Mouse (Mus musculus) cerebellum, adult 2 months (tissue): ENCODE measurements around the gene Gpc1. TPM values are rescaled to one million over a fixed set of nuclear protein-coding genes. Genes with fewer than 3 reads are reported as not detected.

Experiments
- DNase-seq, 2 experiments: peaks; one replicate each; pipeline ENCODE4 v3.0.0; 2021
- H3K27ac ChIP-seq: fragments of 200-500 bp; 2 replicates; pipeline ENCODE4 v1.5.1; 2012; ENCODE audit warnings: low read length, control low read depth, inconsistent platforms; ENCODE audit not compliant: insufficient read depth
- H3K27me3 ChIP-seq: fragments of 200-500 bp; 2 replicates; pipeline ENCODE4 v1.6.1; 2012; ENCODE audit warnings: inconsistent platforms, mild to moderate bottlenecking, low read length, moderate library complexity; ENCODE audit not compliant: control insufficient read depth, insufficient read depth
- H3K4me1 ChIP-seq: fragments of 200-500 bp; 2 replicates; pipeline ENCODE4 v1.6.1; 2011; ENCODE audit warnings: low read length; ENCODE audit not compliant: control insufficient read depth, insufficient read depth
- H3K4me3 ChIP-seq: fragments of 200-500 bp; replicated peaks from 2 replicates; pipeline ENCODE3; 2011; ENCODE audit warnings: mild to moderate bottlenecking, low read depth, low read length, control low read depth; ENCODE audit not compliant: insufficient read depth
- CTCF ChIP-seq: fragments of 200-500 bp; IDR thresholded peaks from 2 replicates; pipeline ENCODE4 v1.5.1; 2011; ENCODE audit warnings: low read depth, mild to moderate bottlenecking, control low read depth, low read length, moderate library complexity, borderline replicate concordance; ENCODE audit not compliant: insufficient read depth
- POLR2A ChIP-seq: fragments of 200-500 bp; IDR thresholded peaks from 2 replicates; pipeline ENCODE4 v1.6.1; 2011; ENCODE audit warnings: low read length, control low read depth, borderline replicate concordance; ENCODE audit not compliant: insufficient read depth
- WGBS: fragments of 180-500 bp; shearing (Covaris S2); methylation state at CpG from one replicate; pipeline ENCODE4 v1.1.7; 2018; 5-methylcytosine and 5-hydroxymethylcytosine counted together
- polyA plus RNA-seq: library from polyadenylated mRNA; depleted of rRNA; stranded (reverse); fragments of >200 nt; gene quantifications from 2 replicates; pipeline ENCODE4 v1.2.3, GENCODE M21; 2012

The Gpc1 gene
- polyA plus RNA-seq, 1 experiment: 62.5 TPM

- Histone ChIP-seq H3K27me3 (no peaks in the 10 kb centered on the region), H3K27ac (no peak overlapping the region), H3K4me1 (peaks cover 47% of the 10 kb centered on the region), H3K4me3 (no peak overlapping the region)
- 18% methylated on average over 14 of the region's 14 CpGs for WGBS
- TF ChIP-seq POLR2A (no peak), CTCF (no peak)
- DNase-seq: peak; percentile 70 to 72
These were observed 6.7 kb downstream of the Gpc1 start for GRCm38 (mm10) chr1:92837931-92838833.

GRCm38 (mm10) chr1:92839211-92839610 lies 7.8 kb downstream of the Gpc1 start:
- peak in 1 of 2 experiments; percentile 38 for DNase-seq
- no peaks in the 10 kb centered on the region for H3K27me3 ChIP-seq
- no peak overlapping the region for H3K4me3 ChIP-seq
- H3K4me1 ChIP-seq: peaks cover 43% of the 10 kb centered on the region
- 30% methylated on average over 7 of the region's 7 CpGs for WGBS
- TF ChIP-seq POLR2A: no peak
- H3K27ac ChIP-seq: no peak overlapping the region

GRCm38 (mm10) chr1:92840231-92840890 lies 8.9 kb downstream of the Gpc1 start:
- Histone ChIP-seq H3K4me1 (peaks cover 43% of the 10 kb centered on the region), H3K4me3 (no peak overlapping the region), H3K27me3 (no peaks in the 10 kb centered on the region), H3K27ac (no peak overlapping the region)
- peak; percentile 67 to 68 for DNase-seq
- TF ChIP-seq CTCF (peak; percentile 78), POLR2A (no peak)
- 73% methylated on average over 8 of the region's 8 CpGs for WGBS

GRCm38 (mm10) chr1:92841427-92841826 lies 10.0 kb downstream of the Gpc1 start:
- Histone ChIP-seq H3K4me3 (no peak overlapping the region), H3K27ac (no peak overlapping the region), H3K4me1 (peaks cover 43% of the 10 kb centered on the region), H3K27me3 (no peaks in the 10 kb centered on the region)
- TF ChIP-seq CTCF (no peak), POLR2A (no peak)
- DNase-seq: no peak
- 75% methylated on average over 3 of the region's 3 CpGs for whole genome bisulfite sequencing

GRCm38 (mm10) chr1:92845889-92846288 lies 14.4 kb downstream of the Gpc1 start:
- Histone ChIP-seq H3K4me3 (no peak overlapping the region), H3K4me1 (peaks cover 23% of the 10 kb centered on the region), H3K27ac (no peak overlapping the region), H3K27me3 (no peaks in the 10 kb centered on the region)
- no peak for DNase-seq
- WGBS: 82% methylated on average over 7 of the region's 7 CpGs
- TF ChIP-seq CTCF: no peak
- no peak for TF ChIP-seq POLR2A

GRCm38 (mm10) chr1:92847873-92848839 lies 16.7 kb downstream of the Gpc1 start:
- TF ChIP-seq POLR2A (no peak), CTCF (no peak)
- no peak overlapping the region for H3K4me3 ChIP-seq
- H3K4me1 ChIP-seq: peaks cover 25% of the 10 kb centered on the region
- WGBS: 39% methylated on average over 40 of the region's 41 CpGs
- DNase-seq: no peak
- no peaks in the 10 kb centered on the region for H3K27me3 ChIP-seq
- no peak overlapping the region for H3K27ac ChIP-seq

GRCm38 (mm10) chr1:92849491-92849890 lies 18.0 kb downstream of the Gpc1 start:
- WGBS: 74% methylated on average over 2 of the region's 2 CpGs
- no peak overlapping the region for H3K27ac ChIP-seq
- DNase-seq: no peak
- no peak overlapping the region for H3K4me3 ChIP-seq
- no peaks in the 10 kb centered on the region for H3K27me3 ChIP-seq
- peaks cover 21% of the 10 kb centered on the region for H3K4me1 ChIP-seq
- no peak for TF ChIP-seq CTCF
- TF ChIP-seq POLR2A: no peak
